Mouse (Mus musculus) embryonic fibroblast, embryonic 13.5 days (primary cell): ENCODE data around the gene C2cd4b. TPM values are rescaled to one million over a fixed set of nuclear protein-coding genes. Genes with fewer than 3 reads are reported as not detected.

Source experiments
- H3K27ac ChIP-seq: 2 replicates; pipeline ENCODE4 v1.5.1; 2012; ENCODE audit warnings: low read length, control low read depth, inconsistent platforms; ENCODE audit not compliant: insufficient read depth
- H3K4me1 ChIP-seq: 2 replicates; pipeline ENCODE4 v1.6.1; 2011; ENCODE audit warnings: low read length; ENCODE audit not compliant: control insufficient read depth, insufficient read depth
- H3K4me3 ChIP-seq: 2 replicates; pipeline ENCODE4 v1.5.1; 2011; ENCODE audit warnings: mild to moderate bottlenecking, control low read depth, low read length; ENCODE audit not compliant: insufficient read depth
- CTCF ChIP-seq: IDR thresholded peaks from 2 replicates; pipeline ENCODE4 v1.5.1; 2011; ENCODE audit warnings: mild to moderate bottlenecking, control low read depth, low read length, moderate library complexity, borderline replicate concordance; ENCODE audit not compliant: insufficient read depth
- POLR2A ChIP-seq: IDR thresholded peaks from 2 replicates; pipeline ENCODE4 v1.6.1; 2011; ENCODE audit warnings: low read depth, mild to moderate bottlenecking, control low read depth, low read length, moderate library complexity
- polyA plus RNA-seq: library from polyadenylated mRNA; stranded (reverse); fragments of >200 nt; gene quantifications from 2 replicates; pipeline ENCODE4 v1.2.4, GENCODE M21; 2011; ENCODE audit warnings: low read depth; ENCODE audit not compliant: missing spikeins, insufficient read length

Gene C2cd4b
- polyA plus RNA-seq, 1 experiment = not detected

DNA sequence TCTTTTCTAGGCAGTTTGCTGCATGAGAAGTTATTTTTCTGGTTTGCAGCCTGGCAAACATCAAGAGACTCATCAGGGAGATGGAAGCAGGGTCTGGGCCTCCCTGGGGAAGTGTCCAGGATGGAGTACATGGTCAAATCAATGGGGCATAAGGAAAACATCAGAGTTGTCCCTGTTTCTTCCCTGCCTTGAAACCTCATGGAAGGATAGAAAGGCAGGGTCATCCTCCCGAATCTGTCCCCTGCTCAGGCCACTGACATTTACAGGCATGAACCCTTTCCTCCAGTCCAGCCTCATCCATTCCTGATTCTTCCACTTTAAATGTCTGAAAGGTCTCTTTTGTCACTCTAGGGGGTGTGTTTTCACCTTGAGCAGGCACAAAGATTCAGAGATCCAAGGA, 10.2 kb downstream of the C2cd4b start:
- TF ChIP-seq POLR2A (no peak), CTCF (no peak)
- no peaks in the 10 kb centered on the region for H3K4me1 ChIP-seq
- H3K4me3 ChIP-seq = no peak overlapping the region
- no peak overlapping the region for H3K27ac ChIP-seq

DNA sequence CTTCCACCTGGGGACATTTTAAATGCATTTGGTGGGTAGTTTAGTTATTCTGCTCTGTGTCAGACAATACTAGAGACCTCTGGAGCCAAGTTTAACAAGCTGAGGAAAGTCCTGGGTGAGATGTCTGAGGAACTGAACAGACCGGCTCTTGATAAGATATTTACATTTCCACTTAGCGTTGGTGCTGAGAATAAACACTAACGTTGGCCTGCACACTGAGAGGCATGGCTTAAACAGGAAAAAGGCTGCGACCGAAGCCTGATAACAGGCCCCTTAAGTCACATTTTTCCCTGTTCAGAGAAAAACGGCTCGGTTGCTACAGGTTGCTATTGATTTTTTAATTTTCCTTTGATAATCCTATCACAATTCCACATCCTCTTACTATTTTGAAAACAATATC, 12.1 kb downstream of the C2cd4b start:
- Histone ChIP-seq H3K27ac (no peak overlapping the region), H3K4me1 (no peaks in the 10 kb centered on the region), H3K4me3 (no peak overlapping the region)
- no peak for TF ChIP-seq CTCF
- no peak for TF ChIP-seq POLR2A

DNA sequence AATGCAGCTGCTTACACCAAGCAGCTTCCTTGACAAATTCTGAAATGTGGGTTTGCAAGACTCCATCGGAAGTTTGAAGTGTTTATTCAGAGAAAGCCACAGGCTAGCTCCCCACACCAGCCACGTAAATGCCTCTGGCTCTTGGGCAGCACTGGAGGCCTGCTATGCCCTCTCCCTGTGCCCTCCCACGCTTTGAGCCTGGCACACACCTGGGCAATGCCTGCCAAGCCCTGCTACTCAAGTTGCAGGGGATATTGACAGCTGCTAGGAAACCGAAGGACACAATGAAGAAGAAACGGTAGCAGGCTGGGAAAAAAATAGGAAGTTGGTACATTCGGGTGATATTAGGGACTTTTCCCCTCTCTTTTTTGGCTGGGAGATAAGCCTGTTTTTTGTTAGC, 15.0 kb downstream of the C2cd4b start:
- no peaks in the 10 kb centered on the region for H3K4me1 ChIP-seq
- TF ChIP-seq CTCF (no peak), POLR2A (no peak)
- no peak overlapping the region for H3K27ac ChIP-seq
- H3K4me3 ChIP-seq = no peak overlapping the region

DNA sequence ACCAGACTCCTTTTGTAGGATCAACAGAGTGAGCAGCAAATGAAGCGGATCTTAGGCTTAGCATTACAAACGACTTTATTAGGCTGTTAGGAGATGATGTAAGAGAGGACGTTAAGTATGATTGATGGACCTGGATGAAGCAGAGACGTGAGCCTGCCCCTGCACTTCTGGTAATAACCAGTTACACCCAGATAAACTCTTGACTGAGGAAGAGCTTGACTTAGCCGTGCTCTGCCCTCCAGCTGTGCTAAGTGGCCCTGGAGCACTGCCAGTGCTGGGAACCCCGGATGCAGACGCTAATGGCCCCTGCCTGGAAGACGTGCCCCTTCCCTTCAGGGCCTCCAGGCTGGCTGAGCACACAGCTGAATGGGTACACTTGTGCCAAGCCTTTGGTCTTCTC, 19.3 kb downstream of the C2cd4b start:
- no peak for TF ChIP-seq CTCF
- no peak for TF ChIP-seq POLR2A
- Histone ChIP-seq H3K27ac (no peak overlapping the region), H3K4me3 (no peak overlapping the region), H3K4me1 (no peaks in the 10 kb centered on the region)

DNA sequence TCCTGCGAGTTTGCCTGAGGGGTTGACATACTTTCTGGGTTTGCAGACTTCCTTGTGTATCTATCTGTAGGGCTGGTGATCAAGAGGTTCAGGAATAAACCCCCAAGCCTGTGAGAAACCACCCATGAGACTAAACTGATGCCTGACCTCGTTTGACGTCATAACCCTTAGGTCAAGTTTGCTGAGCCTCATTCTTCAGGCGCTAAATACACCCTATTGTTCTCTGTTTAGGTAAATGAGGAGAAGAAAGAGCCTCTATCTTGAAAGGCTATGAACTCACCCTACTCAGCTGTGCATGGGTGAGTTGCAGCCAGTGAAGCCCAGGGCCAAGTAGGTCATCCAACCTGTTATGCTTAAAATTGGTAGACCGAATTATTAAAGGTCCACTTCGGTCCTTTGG, 23.5 kb downstream of the C2cd4b start:
- TF ChIP-seq CTCF (no peak), POLR2A (no peak)
- H3K4me3 ChIP-seq = no peak overlapping the region
- no peaks in the 10 kb centered on the region for H3K4me1 ChIP-seq
- no peak overlapping the region for H3K27ac ChIP-seq

DNA sequence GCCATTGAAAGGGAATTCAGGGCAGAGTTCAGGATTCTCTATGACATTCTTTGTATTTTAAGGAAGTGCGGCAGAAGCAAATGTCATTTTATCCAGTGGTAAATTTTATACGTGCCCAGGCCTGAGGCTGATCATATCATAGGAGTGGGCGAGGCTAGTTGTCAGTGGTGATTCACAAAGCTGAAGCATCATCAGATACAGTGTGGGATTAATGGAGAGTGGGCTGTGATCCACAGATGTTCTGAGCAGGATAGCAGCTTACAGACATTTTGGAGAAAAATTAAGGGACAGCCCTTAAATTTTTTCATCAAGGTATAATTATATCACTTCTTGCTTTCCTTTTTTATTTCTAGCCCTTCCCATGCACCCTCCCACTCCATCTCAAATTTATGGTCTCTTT, 24.2 kb downstream of the C2cd4b start:
- TF ChIP-seq CTCF (no peak), POLR2A (no peak)
- no peak overlapping the region for H3K4me3 ChIP-seq
- H3K27ac ChIP-seq = no peak overlapping the region
- no peaks in the 10 kb centered on the region for H3K4me1 ChIP-seq

DNA sequence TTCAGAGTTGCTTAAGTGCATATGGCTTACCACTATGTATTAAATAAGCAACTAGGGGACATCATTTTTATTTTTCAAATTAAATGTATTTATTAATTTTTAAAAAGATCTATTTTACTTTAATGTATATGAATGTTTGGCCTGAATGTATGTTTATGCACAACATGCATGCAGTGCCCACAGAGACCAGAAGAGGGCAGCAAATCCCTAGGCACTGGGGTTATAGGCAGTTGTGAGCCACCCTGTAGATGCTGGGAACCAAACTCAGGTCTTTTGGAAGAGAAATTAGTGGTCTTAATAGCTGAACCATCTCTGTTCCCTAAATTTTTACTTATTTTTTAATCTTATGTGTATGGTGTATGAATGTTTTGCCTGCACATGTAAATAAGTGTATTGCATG, 24.7 kb downstream of the C2cd4b start:
- TF ChIP-seq POLR2A (no peak), CTCF (0 out of 2 replicates have a peak, but pooled peaks have one; percentile 29)
- H3K27ac ChIP-seq = no peak overlapping the region
- no peaks in the 10 kb centered on the region for H3K4me1 ChIP-seq
- H3K4me3 ChIP-seq = no peak overlapping the region

DNA sequence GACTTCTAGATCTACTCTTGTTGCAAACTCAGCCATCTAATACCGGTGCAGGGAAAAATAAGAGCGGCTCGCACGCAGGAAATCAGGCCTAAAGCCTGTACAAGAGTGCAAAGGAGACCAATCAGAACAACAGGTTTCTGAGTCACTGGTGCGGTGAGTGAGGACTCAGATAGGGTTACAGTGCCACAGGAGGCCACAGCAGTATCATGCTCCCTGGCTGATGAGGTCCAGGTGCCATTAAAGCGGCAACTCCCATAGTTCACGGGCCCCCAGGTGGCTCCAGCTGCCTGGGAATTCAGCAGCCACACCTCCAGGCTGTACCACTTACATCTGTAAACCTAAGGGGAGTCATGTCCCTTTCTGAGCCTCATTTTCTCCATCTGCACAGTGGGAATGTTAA, 27.1 kb downstream of the C2cd4b start:
- no peaks in the 10 kb centered on the region for H3K4me1 ChIP-seq
- no peak overlapping the region for H3K27ac ChIP-seq
- no peak for TF ChIP-seq CTCF
- TF ChIP-seq POLR2A = no peak
- H3K4me3 ChIP-seq = no peak overlapping the region

DNA sequence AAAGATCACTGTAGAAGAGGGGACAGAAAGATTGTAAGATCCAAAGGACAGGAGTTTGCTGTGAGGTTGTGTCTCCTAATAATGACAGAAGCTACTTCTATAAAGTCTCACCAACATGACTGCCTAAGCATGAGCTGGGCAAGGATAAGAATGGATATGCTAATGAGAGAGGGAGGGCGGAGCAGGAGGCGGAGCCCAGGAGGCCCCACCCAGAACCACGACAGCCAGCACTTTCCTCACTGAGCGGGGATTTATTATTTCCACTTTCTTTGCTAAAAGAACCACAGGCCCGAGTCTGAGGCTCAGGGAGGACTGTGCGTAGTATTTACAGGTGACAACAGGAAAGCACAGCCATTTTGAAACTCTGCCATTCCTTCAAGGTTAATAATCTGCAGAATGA, 28.4 kb downstream of the C2cd4b start:
- no peak for TF ChIP-seq CTCF
- H3K4me1 ChIP-seq = no peaks in the 10 kb centered on the region
- no peak overlapping the region for H3K4me3 ChIP-seq
- no peak overlapping the region for H3K27ac ChIP-seq

DNA sequence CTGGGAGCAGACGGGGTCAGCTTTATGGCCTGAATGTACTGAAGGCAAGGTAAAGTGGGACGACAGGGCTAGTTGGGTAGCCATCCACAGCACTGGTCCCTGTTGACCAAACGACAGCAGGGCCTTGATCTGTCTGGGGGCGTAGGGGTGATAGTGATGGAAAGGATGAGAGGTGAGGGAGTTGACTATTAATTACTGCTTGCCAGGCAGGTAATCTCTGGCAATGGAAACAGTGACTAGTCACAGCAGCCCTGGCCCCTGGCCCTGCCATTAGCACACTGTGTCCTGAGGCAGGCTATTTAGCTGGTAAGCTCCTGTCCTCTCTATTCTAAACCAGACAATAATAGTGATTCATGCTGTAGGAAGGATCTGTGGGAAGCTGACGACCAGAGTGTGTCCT, 33.2 kb downstream of the C2cd4b start:
- Histone ChIP-seq H3K27ac (no peak overlapping the region), H3K4me1 (no peaks in the 10 kb centered on the region), H3K4me3 (no peak overlapping the region)
- no peak for TF ChIP-seq CTCF
- no peak for TF ChIP-seq POLR2A

DNA sequence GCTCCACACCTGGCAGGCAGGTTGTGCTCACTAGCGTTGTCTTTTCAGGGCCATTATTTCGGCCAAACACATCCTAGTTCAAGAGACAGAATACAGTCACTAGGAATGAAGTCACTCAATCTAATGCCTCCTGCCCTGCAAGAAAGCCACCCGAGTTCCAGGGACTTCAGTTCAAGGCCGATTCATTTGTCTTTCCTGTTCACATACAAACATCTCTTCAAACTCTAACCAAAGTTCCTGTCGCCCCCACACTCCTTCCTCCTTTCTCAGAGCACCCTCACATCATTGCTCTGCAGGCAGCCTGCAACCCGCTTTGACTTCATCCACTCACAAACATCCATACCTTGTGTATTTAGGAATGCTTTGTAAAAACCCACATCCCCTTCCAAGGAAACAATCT, 34.3 kb downstream of the C2cd4b start:
- Histone ChIP-seq H3K4me3 (no peak overlapping the region), H3K4me1 (no peaks in the 10 kb centered on the region), H3K27ac (no peak overlapping the region)
- TF ChIP-seq CTCF = no peak
- TF ChIP-seq POLR2A = no peak
